Mouse (Mus musculus) midbrain, embryonic 16.5 days (tissue): ENCODE results near the gene Olfr1032. TPM values are rescaled to one million over a fixed set of nuclear protein-coding genes. Genes with fewer than 3 reads are reported as not detected.
"Not testable (repeated sequence)": the region's sequence is repeated elsewhere in the genome, so short reads cannot be mapped to it uniquely, and the experiment has no call there.

Experiments used
- ATAC-seq: fragments of 200-750 bp; cut with Nextera tagmentation; 2 replicates; pipeline ENCODE4 v1.8.0; 2017; ENCODE audit warnings: moderate TSS enrichment
- H3K27ac ChIP-seq: fragments of 300-500 bp; sonication (generic); 2 replicates; pipeline ENCODE4 v1.5.1; 2014; ENCODE audit warnings: mild to moderate bottlenecking, low read length, mixed read lengths
- H3K27me3 ChIP-seq: fragments of 300-500 bp; sonication (generic); 2 replicates; pipeline ENCODE4 v1.6.1; 2014; ENCODE audit warnings: low read depth, low read length, mixed read lengths; ENCODE audit not compliant: control insufficient read depth, insufficient read depth
- H3K36me3 ChIP-seq: fragments of 300-500 bp; sonication (generic); 2 replicates; pipeline ENCODE4 v1.6.1; 2014; ENCODE audit warnings: mild to moderate bottlenecking, low read length, moderate library complexity, mixed read lengths; ENCODE audit not compliant: control insufficient read depth, insufficient read depth
- H3K4me1 ChIP-seq: fragments of 300-500 bp; sonication (generic); 2 replicates; pipeline ENCODE4 v1.6.1; 2014; ENCODE audit warnings: mild to moderate bottlenecking, low read length, mixed read lengths; ENCODE audit not compliant: control insufficient read depth, insufficient read depth
- H3K4me2 ChIP-seq: fragments of 300-500 bp; sonication (generic); 2 replicates; pipeline ENCODE4 v1.6.1; 2014; ENCODE audit warnings: mild to moderate bottlenecking, low read length, mixed read lengths
- H3K4me3 ChIP-seq: fragments of 300-500 bp; sonication (generic); 2 replicates; pipeline ENCODE4 v1.5.1; 2014; ENCODE audit warnings: low read depth, mild to moderate bottlenecking, low read length, moderate library complexity, mixed read lengths
- H3K9ac ChIP-seq: fragments of 300-500 bp; sonication (generic); 2 replicates; pipeline ENCODE4 v1.6.1; 2014; ENCODE audit warnings: low read depth, low read length, mixed read lengths
- H3K9me3 ChIP-seq: fragments of 300-500 bp; sonication (generic); replicated peaks from 2 replicates; pipeline ENCODE4 v1.6.1; 2014; ENCODE audit warnings: mild to moderate bottlenecking, low read length, mixed read lengths; ENCODE audit not compliant: control insufficient read depth, poor library complexity, severe bottlenecking
- WGBS: fragments of 180-500 bp; shearing (Covaris S2); extraction: QIAGEN DNeasy Blood & Tissue Kit; methylation state at CpG from one replicate; pipeline ENCODE4 v1.1.7; 2014; 5-methylcytosine and 5-hydroxymethylcytosine counted together
- polyA plus RNA-seq: library from polyadenylated mRNA; unstranded; fragments of >200 nt; fragmentation: Nextera tagmentation; extraction: Ambion mirVana; gene quantifications from 2 replicates; pipeline ENCODE4 v1.2.1, GENCODE M21; 2015

Olfr1032 gene
- polyA plus RNA-seq, result not detected in 2 replicates

GRCm38 (mm10) chr2:86005240-86005639 is at the start of gene Olfr1032:
Gene Olfr1032, plus strand, starts transcription at chr2:86005540.
- no peaks in the 10 kb centered on the region for H3K9me3 ChIP-seq
- no peak within 1 kb of the TSS for H3K9ac ChIP-seq
- WGBS, result 87% methylated on average over 7 of the region's 7 CpGs
- no peak within 1 kb of the TSS for H3K4me2 ChIP-seq
- H3K4me1 ChIP-seq, result no peaks in the 10 kb centered on the region
- no peak for ATAC-seq
- no peak within 1 kb of the TSS for H3K27ac ChIP-seq
- no peaks in the 10 kb centered on the region for H3K36me3 ChIP-seq
- no peaks in the 10 kb centered on the region for H3K27me3 ChIP-seq
- H3K4me3 ChIP-seq, result no peak within 1 kb of the TSS

DNA sequence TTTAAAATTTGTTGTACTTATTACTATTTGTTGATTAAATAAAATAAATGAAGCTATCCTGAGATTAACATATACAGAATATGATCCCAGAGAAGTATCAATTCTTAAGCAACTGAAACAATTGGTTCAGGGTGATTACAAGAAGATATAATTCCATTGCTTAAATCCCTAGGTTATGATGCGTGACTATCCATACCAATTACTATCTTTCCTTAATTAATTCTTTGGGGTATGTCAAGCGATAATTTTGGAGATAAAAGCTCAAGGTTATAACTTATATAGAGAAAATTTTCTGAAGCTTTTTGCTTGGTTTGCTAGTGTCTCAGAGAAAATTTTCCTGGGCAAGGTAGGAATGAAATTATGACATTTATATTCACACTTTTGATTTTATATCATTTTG is 31.7 kb upstream of the Olfr1032 start, which contains the start of gene Olfr1029:
TSS of gene Olfr1029 (plus strand) at position 301 of the 400 bp plus-strand sequence.
- H3K4me3 ChIP-seq, result no peak within 1 kb of the TSS
- ATAC-seq, result no peak
- WGBS, result 84% methylated on average over 2 of the region's 2 CpGs
- no peaks in the 10 kb centered on the region for H3K9me3 ChIP-seq
- H3K36me3 ChIP-seq, result no peaks in the 10 kb centered on the region
- no peak within 1 kb of the TSS for H3K9ac ChIP-seq
- no peaks in the 10 kb centered on the region for H3K27me3 ChIP-seq
- H3K4me1 ChIP-seq, result no peaks in the 10 kb centered on the region
- H3K4me2 ChIP-seq, result no peak within 1 kb of the TSS
- H3K27ac ChIP-seq, result no peak within 1 kb of the TSS

- no peak for ATAC-seq
- Histone ChIP-seq H3K36me3 (no peaks in the 10 kb centered on the region), H3K4me1 (no peaks in the 10 kb centered on the region), H3K4me3 (no peak within 1 kb of the TSS), H3K9ac (no peak within 1 kb of the TSS), H3K9me3 (no peaks in the 10 kb centered on the region), H3K27ac (no peak within 1 kb of the TSS), H3K4me2 (no peak within 1 kb of the TSS), H3K27me3 (no peaks in the 10 kb centered on the region)
- whole genome bisulfite sequencing, result 73% methylated on average over 1 of the region's 1 CpGs
Observed at GRCm38 (mm10) chr2:85978976-85979375, 26.4 kb upstream of the Olfr1032 start, which contains the start of gene Olfr1030. Gene Olfr1030, plus strand, starts transcription at chr2:85979276.

DNA sequence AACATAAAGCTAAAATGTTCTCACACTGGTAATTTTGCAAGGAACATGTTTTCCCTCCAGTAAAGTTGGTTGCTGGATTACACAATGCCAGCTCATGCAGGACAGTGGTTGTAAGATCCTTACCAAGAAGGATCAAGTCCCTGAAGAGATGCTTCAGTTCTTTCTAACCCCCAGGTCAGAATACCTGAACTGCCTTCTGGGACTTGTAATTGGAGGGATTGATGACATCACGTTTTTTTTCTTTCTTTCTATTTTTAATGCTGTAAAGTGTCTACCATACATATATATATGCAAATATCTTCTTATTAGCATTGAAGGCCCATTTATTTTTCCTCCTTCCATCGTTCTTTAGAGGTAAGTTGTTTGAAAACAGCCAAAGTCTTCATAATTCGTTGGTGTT is 15.3 kb upstream of the Olfr1032 start, which contains the start of gene Olfr1031:
TSS of gene Olfr1031 (plus strand) at position 301 of the 400 bp plus-strand sequence.
- no peak within 1 kb of the TSS for H3K4me2 ChIP-seq
- no peak within 1 kb of the TSS for H3K4me3 ChIP-seq
- 66% methylated on average over 3 of the region's 3 CpGs for WGBS
- H3K36me3 ChIP-seq, result no peaks in the 10 kb centered on the region
- ATAC-seq, result no peak
- H3K4me1 ChIP-seq, result no peaks in the 10 kb centered on the region
- no peak within 1 kb of the TSS for H3K9ac ChIP-seq
- H3K27ac ChIP-seq, result no peak within 1 kb of the TSS
- no peaks in the 10 kb centered on the region for H3K27me3 ChIP-seq
- H3K9me3 ChIP-seq, result no peaks in the 10 kb centered on the region

DNA sequence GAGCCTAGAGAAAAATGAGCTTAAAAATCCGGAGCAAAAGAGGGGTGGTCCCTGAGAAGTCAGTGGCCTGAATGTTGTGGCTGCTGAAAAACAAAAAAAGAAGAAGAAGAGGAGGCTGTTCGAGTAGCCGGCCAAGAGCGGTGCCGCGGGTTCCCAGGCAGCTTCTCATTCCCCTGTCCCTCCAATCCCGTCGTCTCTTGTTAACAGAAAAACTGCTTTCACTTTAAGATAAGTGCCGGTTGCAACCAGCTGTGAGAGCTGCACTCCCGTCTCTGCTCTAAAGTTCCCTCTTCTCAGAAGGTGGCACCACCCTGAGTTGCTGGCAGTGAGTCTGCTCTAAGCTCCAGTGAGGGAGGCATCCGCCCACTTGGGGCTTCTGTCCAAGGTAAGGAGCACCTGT is 15.1 kb downstream of the Olfr1032 start, which contains the start of gene Olfr1033:
TSS of gene Olfr1033 (plus strand) at position 228 of the 400 bp plus-strand sequence.
- H3K4me3 ChIP-seq, result peak within 1 kb of the TSS; percentile 37
- not testable (repeated sequence) for ATAC-seq, H3K27ac ChIP-seq, H3K9ac ChIP-seq, H3K36me3 ChIP-seq, H3K4me1 ChIP-seq, H3K27me3 ChIP-seq, H3K9me3 ChIP-seq
- 0% methylated on average over 10 of the region's 11 CpGs for WGBS
- H3K4me2 ChIP-seq, result peak within 1 kb of the TSS; percentile 51

DNA sequence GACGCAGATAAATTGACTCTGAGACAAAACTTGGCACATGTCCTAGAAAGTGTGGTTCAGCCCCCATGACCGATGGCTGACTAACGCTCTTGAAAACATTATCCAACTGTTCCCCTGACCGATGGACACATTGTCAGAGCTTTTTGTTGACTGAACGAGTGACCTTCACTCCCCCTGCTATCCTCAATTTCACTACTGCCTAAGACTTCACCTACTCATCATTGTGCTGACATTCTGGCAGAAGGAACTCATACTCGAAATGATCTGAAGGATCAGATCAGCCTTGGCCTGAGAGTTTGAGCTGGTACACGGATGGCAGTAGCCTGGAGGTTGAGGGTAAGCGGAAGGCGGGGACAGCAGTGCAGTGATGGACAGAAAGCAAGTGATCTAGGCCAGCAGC is 16.2 kb downstream of the Olfr1032 start:
- not testable (repeated sequence) for H3K4me3 ChIP-seq

GRCm38 (mm10) chr2:86045561-86045960 is 40.2 kb downstream of the Olfr1032 start, which contains the start of gene Olfr1034:
Gene Olfr1034, plus strand, starts transcription at chr2:86045861.
- Histone ChIP-seq H3K27me3 (no peaks in the 10 kb centered on the region), H3K27ac (no peak within 1 kb of the TSS), H3K36me3 (no peaks in the 10 kb centered on the region), H3K9ac (no peak within 1 kb of the TSS), H3K4me3 (no peak within 1 kb of the TSS), H3K4me2 (no peak within 1 kb of the TSS), H3K4me1 (no peaks in the 10 kb centered on the region), H3K9me3 (no peaks in the 10 kb centered on the region)
- ATAC-seq, result no peak

More for the DNA sequence above, 16.2 kb downstream of the Olfr1032 start:
- not testable (repeated sequence) for H3K27me3 ChIP-seq, H3K4me2 ChIP-seq, H3K9ac ChIP-seq, H3K4me1 ChIP-seq, H3K36me3 ChIP-seq, H3K27ac ChIP-seq, H3K9me3 ChIP-seq, ATAC-seq
- 80% methylated on average over 3 of the region's 9 CpGs for WGBS

GRCm38 (mm10) chr2:86050777-86051176 is 45.4 kb downstream of the Olfr1032 start:
- not testable (repeated sequence) for H3K4me1 ChIP-seq, H3K4me3 ChIP-seq, H3K36me3 ChIP-seq, H3K9me3 ChIP-seq, H3K9ac ChIP-seq, H3K27ac ChIP-seq, ATAC-seq, H3K27me3 ChIP-seq, H3K4me2 ChIP-seq
